Mouse (Mus musculus) bone marrow, adult 2 months (tissue): ENCODE measurements around the gene Sypl.
"Not testable (repeated sequence)": the region's sequence is repeated elsewhere in the genome, so short reads cannot be mapped to it uniquely, and the experiment has no call there.

Experiments
- CTCF ChIP-seq: fragments of 200-500 bp; IDR thresholded peaks from 2 replicates; pipeline ENCODE4 v1.5.1; 2011; ENCODE audit warnings: low read length, control low read depth; ENCODE audit not compliant: control insufficient read depth, insufficient read depth
- POLR2A ChIP-seq: fragments of 200-500 bp; IDR thresholded peaks from 2 replicates; pipeline ENCODE4 v1.6.1; 2011; ENCODE audit warnings: low read depth, mild to moderate bottlenecking, control low read depth, low read length, borderline replicate concordance; ENCODE audit not compliant: control insufficient read depth

- TF ChIP-seq CTCF, POLR2A: not testable (repeated sequence)
Observed at GRCm38 (mm10) chr12:32999778-33000177, 46.1 kb downstream of the Sypl start.
